Mouse (Mus musculus) cerebellum, adult 8-10 months (tissue): ENCODE measurements at regions not wholly inside any gene's neighbourhood (a gene's known extent, or its start where the extent isn't known, plus 50 kb on each side); places are given as distances from the start of the nearest gene placed in this dataset.

Experiments used
- DNase-seq: peaks from one replicate; pipeline ENCODE4 v3.0.0; 2022

DNA sequence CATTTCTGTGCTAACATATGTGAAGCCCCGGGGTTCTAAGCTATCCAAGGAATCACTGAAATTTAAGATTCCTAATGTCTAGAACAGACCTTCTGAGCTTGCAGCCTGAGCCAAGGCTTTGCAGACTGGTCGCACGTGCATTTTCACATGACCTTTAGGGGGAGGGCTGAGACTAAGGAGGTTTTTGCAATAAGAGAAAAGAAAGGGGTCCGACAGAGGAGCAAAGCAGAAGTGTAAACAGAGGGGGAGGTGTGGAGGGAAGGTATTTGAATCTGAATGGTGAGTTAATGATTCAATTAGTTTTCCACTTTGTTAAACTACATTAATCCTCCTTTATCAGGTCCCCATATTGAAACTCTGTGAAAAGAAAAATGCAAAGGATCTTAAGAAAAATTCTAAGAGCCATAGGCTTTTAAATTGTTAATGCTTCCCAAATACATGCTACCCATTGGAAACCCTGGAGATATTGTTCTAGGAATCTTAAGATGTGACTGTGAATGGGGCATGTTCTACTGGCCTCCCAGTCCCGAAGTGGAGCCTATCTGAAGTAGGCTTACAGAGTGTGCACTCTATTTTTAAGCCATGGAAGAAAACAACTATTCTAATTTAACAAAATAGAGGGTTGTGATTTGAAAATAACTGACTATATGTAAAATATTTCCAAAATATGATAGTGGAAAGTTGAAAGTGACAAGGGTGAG, 322.9 kb downstream of the Epha7 start:
- DNase-seq, result no peak

DNA sequence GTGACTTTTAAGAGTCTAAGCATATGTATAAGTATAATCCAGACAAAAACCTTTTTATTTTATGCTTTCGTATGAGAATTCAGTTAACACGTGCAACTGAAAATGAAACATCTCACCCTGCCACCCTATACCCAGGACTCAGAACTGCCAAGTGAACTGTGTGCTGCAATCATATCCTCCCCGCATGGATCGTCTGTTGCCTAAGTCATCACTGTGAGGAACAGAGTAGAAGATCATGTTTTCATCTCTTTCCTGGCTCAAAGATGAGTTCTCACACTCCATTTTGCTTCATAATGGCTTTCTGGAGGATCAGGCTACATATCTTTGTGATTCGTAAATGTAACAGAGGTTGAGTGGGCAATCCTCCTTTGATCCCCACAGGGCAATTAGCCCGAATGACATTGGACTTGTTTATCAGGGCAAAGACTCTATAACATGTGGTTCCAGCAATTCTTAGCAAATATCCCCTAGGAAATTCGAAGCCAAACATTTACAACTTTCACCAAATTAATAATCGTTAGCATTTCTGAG, 325.9 kb downstream of the Epha7 start:
- no peak for DNase-seq

GRCm38 (mm10) chr4:29143415-29143814, 330.5 kb downstream of the Epha7 start:
- DNase-seq, result no peak

DNA sequence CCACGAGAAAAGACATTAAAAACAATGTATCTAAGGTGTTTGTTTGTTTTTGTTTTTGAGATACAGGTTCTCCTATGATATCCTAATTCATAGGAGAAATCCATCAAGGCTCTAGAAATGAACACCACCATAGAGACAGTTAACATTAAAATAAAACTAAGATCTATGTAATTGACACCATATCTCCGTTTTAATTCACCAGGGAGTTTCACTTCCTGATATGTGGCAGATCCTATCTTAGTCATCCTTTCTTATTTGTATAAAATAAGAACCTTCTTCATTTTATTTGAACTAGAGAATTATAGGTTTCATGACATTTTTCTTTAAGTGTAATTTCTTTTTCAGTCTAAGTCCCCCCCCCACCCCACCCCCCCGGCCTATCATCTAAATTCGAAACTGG, 332.3 kb downstream of the Epha7 start:
- no peak for DNase-seq

GRCm38 (mm10) chr4:29152134-29152867, 339.4 kb downstream of the Epha7 start:
- DNase-seq, result no peak

GRCm38 (mm10) chr4:29182494-29182893, 369.6 kb downstream of the Epha7 start:
- no peak for DNase-seq

- no peak for DNase-seq
Observed at GRCm38 (mm10) chr4:29183411-29183810, 370.5 kb downstream of the Epha7 start.

DNA sequence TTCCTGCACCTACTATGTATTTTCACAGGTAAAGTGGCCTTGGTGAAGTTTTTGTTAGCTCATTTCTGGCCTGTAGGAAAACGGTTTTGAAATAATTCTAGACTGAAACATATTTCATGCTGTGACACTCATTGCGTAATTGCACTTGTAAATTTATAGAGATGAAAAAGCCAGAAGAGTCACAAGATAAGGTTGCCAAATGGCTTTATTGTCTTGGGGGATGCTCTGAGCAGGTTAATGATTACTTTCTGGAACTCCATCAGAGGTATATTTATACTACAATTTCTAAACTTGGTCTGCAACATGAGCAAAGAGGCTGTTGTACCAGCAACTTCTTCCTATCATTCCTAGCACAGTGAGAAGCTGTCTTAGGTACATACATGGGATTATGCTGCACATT, 370.9 kb downstream of the Epha7 start:
- no peak for DNase-seq

GRCm38 (mm10) chr4:29200976-29201375, 388.0 kb downstream of the Epha7 start:
- no peak for DNase-seq
